Mouse (Mus musculus): Measurements from ENCODE around the gene Tldc2. TPM values are rescaled to one million over a fixed set of nuclear protein-coding genes. Genes with fewer than 3 reads are reported as not detected.

Tldc2 gene
- total and polyA plus RNA-seq, 3 experiments = not detected

- no peak for TF ChIP-seq UBTF (IDR thresholded peaks at IDR 0.05; ENCODE audit: low read depth, low read length)
Measured at GRCm38 (mm10) chr2:157139251-157139802, 52.5 kb downstream of the Tldc2 start (continued).

- Histone ChIP-seq H3K36me3 (replicated peaks in 1 of 2; ENCODE audit: control insufficient read depth in 1 of 2, insufficient read depth in 1 of 2, low read length in 1 of 2) (peaks cover 6 to 24% of the 10 kb centered on the region in 2 experiments), H3K9ac (ENCODE audit: insufficient read depth, low read depth) (no peak overlapping the region), H3K4me3 (replicated peaks in 1 of 3; ENCODE audit: low read depth in 2 of 3, low read length in 2 of 3, poor library complexity in 1 of 3) (no peak overlapping the region), H3K27ac (ENCODE audit: insufficient read depth, low read depth) (no peak overlapping the region), H3K4me1 (ENCODE audit: control insufficient read depth in 1 of 2, insufficient read depth in 2 of 2) (peaks cover 7 to 29% of the 10 kb centered on the region in 2 experiments; a peak in 3 of 4 replicates), H3K4me2 (ENCODE audit: insufficient read depth, low read depth, poor library complexity, severe bottlenecking) (no peak overlapping the region), H3K9me3 (replicated peaks; ENCODE audit: low read length) (peaks cover 8% of the 10 kb centered on the region), H3K79me2 (replicated peaks; ENCODE audit: control insufficient read depth, extremely low read depth, insufficient read depth, poor library complexity, severe bottlenecking) (no peaks in the 10 kb centered on the region), H3K27me3 (replicated peaks) (no peaks in the 10 kb centered on the region)
- in situ Hi-C loops (cut with MboI; ENCODE audit: low pct_ligation_motif_present, low pct_unique_long_range_greater_than_20kb, low sequenced_read_pairs) = loop anchor here (25.0 kb wide), 1 partner anchor 420 kb away; the partner anchor contains the start of genes Blcap and Nnat
- TF ChIP-seq ELF1 (IDR thresholded peaks at IDR 0.05; ENCODE audit: low read depth, low read length) (no peak), NELFE (IDR thresholded peaks at IDR 0.05; ENCODE audit: low read depth, low read length) (no peak), ZMIZ1 (IDR thresholded peaks at IDR 0.05; ENCODE audit: low read depth, low read length) (no peak)
- DNase-seq (ENCODE audit: extremely low read depth) = no peak
- dilution Hi-C loops (cut with MboI; ENCODE audit: extremely low pct_ligation_motif_present, extremely low pct_unique_long_range_greater_than_20kb, low sequenced_read_pairs) = no loop called here
Measured at GRCm38 (mm10) chr2:157141962-157142361, 55.1 kb downstream of the Tldc2 start.

DNA sequence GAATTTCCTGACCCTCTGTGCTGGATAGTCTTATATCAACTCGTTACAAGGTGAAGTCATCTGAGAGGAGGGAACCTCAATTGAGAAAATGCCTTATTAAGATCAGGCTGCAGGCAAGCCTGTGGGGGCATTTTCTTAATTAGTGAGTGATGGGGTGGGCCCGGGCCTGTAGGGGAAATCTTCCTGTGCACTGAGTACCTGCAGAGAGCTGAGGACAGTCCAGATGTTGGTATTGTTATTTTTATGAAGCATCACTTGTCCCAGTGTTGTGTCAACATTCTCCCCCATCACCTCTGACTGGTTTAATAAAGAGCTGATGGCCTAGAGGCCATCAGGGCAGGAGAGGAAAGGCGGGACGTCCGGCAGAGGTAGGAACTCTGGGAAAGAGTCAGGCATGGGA, 57.3 kb downstream of the Tldc2 start:
- DNase-seq (ENCODE audit: extremely low read depth) = no peak
- Histone ChIP-seq H3K27ac (ENCODE audit: insufficient read depth, low read depth) (no peak overlapping the region), H3K4me2 (ENCODE audit: insufficient read depth, low read depth, poor library complexity, severe bottlenecking) (no peak overlapping the region), H3K36me3 (replicated peaks in 1 of 2; ENCODE audit: control insufficient read depth in 1 of 2, insufficient read depth in 1 of 2, low read length in 1 of 2) (peaks cover 19 to 43% of the 10 kb centered on the region in 2 experiments), H3K27me3 (replicated peaks) (no peaks in the 10 kb centered on the region), H3K79me2 (replicated peaks; ENCODE audit: control insufficient read depth, extremely low read depth, insufficient read depth, poor library complexity, severe bottlenecking) (no peaks in the 10 kb centered on the region), H3K9ac (ENCODE audit: insufficient read depth, low read depth) (no peak overlapping the region), H3K9me3 (replicated peaks; ENCODE audit: low read length) (peaks cover 8% of the 10 kb centered on the region), H3K4me3 (replicated peaks in 1 of 3; ENCODE audit: low read depth in 2 of 3, low read length in 2 of 3, poor library complexity in 1 of 3) (no peak overlapping the region), H3K4me1 (ENCODE audit: control insufficient read depth in 1 of 2, insufficient read depth in 2 of 2) (peaks cover 3 to 12% of the 10 kb centered on the region in 2 experiments; a peak in 3 of 4 replicates)
- in situ Hi-C loops (cut with MboI; ENCODE audit: low pct_ligation_motif_present, low pct_unique_long_range_greater_than_20kb, low sequenced_read_pairs) = loop anchor here (25.0 kb wide), 1 partner anchor 418 kb away; the partner anchor contains the start of genes Blcap and Nnat
- dilution Hi-C loops (cut with MboI; ENCODE audit: extremely low pct_ligation_motif_present, extremely low pct_unique_long_range_greater_than_20kb, low sequenced_read_pairs) = no loop called here
- no peak for TF ChIP-seq RCOR1 (conservative IDR thresholded peaks at IDR 0.05; ENCODE audit: low read depth, low read length)
- no peak for TF ChIP-seq NRF1 (IDR thresholded peaks at IDR 0.05; ENCODE audit: low read depth, low read length)
- no peak for TF ChIP-seq SIN3A (IDR thresholded peaks at IDR 0.05; ENCODE audit: low read length)
- TF ChIP-seq ELF1 (IDR thresholded peaks at IDR 0.05; ENCODE audit: low read depth, low read length) = no peak
- no peak for TF ChIP-seq JUND (conservative IDR thresholded peaks at IDR 0.05; ENCODE audit: low read depth, low read length)
- TF ChIP-seq UBTF (IDR thresholded peaks at IDR 0.05; ENCODE audit: low read depth, low read length) = no peak
- no peak for TF ChIP-seq MAFK (IDR thresholded peaks at IDR 0.05; ENCODE audit: insufficient replicate concordance, low read length)
- no peak for TF ChIP-seq ZNF384 (IDR thresholded peaks at IDR 0.05; ENCODE audit: low read depth, low read length)
- TF ChIP-seq MEF2A (IDR thresholded peaks at IDR 0.05; ENCODE audit: borderline replicate concordance, low read depth, low read length) = no peak
- no peak for TF ChIP-seq USF1 (IDR thresholded peaks at IDR 0.05; ENCODE audit: low read depth, low read length)
- TF ChIP-seq CTCF (conservative IDR thresholded peaks at IDR 0.05 in 1 of 2, IDR thresholded peaks at IDR 0.05 in 1 of 2; ENCODE audit: low read depth in 2 of 2, low read length in 2 of 2) = no peak
- TF ChIP-seq MAZ (IDR thresholded peaks at IDR 0.05; ENCODE audit: low read depth, low read length) = no peak
- TF ChIP-seq USF2 (conservative IDR thresholded peaks at IDR 0.05; ENCODE audit: low read depth, low read length) = no peak
- no peak for TF ChIP-seq ZC3H11A (IDR thresholded peaks at IDR 0.05; ENCODE audit: low read depth, low read length)

All from CH12.LX (cell line).